Mouse (Mus musculus) liver, embryonic 14.5 days (tissue): Measurements from ENCODE around the gene Mgea5.

ENCODE experiments used
- CTCF ChIP-seq: IDR thresholded peaks from 2 replicates; pipeline ENCODE4 v1.5.1; 2016; ENCODE audit warnings: antibody characterized with exemption, low read depth, control low read depth
- EP300 ChIP-seq: IDR thresholded peaks from 2 replicates; pipeline ENCODE4 v1.6.1; 2016; ENCODE audit warnings: antibody characterized with exemption, low read depth

- TF ChIP-seq CTCF (no peak), EP300 (no peak)
Observed at GRCm38 (mm10) chr19:45736241-45736640, 47.4 kb downstream of the Mgea5 start.
